Mouse (Mus musculus): ENCODE measurements around the gene Edf1.

Gene Edf1

DNA sequence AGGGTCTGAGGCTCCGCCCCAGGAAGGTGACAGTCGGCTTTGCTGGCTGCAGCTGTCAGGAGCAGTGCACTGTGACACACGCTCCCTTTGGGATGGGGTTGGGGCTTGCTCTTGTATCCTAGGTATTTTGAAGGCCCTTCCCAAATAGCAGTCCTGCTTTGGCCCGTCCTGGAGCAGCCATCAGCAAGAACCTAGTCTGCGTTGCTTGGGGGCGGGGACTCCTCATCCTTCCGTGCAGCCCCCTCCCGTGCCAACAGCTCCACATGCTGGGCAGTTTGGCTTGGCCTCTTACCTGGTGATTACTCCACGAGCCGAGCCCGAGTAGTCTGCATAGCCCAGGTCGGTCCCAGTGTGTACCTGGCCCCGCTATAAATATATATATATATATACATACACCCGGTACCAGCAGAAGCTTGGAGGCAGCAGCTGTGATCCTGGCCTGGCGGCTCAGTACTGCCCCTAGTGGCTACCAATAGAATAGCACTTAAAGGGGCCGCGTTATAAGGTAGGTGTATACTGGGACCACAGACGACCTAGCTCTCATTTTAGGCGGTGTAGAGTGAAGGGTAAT, 23.7 kb downstream of the Edf1 start, which contains the start of gene Ajm1:
TSS of gene Ajm1 (minus strand) at position 464 of the 571 bp plus-strand sequence.
- in situ Hi-C loops (cut with MboI, MseI): no loop called here

DNA sequence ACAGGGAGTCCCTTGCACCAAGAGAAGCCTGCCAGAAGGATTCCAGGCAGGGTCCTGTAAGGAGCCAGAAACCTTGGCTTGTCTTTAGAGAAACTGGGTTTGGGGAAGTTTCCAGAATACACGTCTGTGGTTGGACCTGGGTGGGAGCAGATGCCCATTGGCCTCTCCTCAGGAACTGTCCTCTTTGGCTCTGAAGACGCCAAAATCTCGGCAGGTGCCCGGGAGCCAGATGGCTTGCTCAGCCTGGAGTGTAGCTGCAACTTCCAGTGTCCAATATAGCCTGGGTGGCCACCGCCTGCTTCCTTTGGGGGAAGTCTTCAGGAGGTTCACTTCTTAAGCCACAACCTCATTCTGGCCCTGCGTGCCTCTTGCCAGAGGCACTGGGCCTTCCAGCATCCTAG, 24.3 kb downstream of the Edf1 start:
- in situ Hi-C loops (cut with MboI, MseI): no loop called here

DNA sequence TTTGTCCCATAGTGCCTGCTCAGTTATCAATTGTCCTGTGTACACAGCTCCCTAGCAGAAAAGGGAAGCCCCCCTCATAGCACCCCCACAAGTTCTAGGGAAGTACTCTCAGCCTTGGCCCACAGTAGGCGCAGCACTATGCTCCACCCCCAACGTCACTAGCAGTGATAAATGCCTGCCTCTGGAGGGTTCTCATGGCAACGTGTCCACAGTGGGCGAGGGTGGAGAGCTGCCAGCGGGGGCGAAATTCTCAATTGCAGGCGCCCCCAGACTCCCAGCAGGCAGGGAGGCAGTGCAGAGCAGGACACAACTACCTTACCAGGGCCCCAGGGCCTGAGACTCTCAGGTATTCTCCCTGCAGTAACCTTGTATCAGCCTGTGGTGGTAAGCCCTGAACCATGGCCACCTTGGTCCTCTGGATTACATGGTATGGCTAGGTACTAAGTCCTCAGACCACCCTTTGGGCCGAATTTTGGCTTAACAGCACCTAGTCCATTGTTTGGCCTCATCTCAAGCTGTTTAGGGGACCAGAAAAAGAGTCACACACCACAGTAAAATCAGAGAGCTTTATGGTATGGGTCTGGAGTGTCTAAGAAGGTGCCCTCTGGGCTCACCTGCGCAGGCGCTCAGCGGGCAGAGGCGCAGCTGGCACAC, 24.9 kb downstream of the Edf1 start:
- in situ Hi-C loops (cut with MboI, MseI): no loop called here

DNA sequence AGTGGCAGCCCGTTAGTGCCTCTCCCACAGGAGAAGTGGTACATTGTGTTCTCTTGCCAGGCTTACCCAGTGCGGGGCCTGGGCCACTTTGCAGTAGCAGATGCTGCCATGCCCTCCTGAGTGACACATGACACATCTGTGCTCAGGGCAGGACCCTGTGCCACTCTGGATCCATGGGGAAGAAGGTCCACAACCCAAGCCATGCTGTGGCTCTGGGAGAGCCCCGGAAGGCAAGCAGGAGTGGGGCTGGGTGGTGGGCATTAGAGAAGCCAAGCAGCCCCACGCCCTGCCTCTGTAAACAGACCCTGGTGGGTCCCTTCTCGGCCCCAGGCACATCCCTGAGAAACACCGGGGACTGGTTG, 25.5 kb downstream of the Edf1 start:
- in situ Hi-C loops (cut with MboI, MseI): no loop called here

- in situ Hi-C loops (cut with MboI, MseI): no loop called here
These were observed 25.9 kb downstream of the Edf1 start for GRCm38 (mm10) chr2:25583571-25583970.

DNA sequence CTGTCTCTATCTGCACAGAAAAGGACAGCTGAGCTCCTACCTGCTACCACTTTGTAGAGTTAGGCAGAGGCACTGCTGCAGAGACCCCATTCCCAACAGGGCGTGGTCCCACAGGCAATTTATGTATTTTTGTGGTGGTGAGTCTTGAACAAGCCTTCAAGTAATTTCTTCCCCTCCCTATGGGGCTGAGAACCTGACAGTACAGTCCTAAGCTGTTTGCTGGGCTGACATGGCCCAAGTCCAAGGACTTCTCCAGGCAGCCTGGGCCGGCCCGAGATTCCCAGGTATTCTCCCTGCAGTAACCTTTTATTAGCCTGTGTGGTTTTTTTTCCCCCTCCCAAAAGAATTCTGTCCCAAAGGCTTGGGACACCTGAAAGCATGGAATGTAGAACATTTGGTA, 26.5 kb downstream of the Edf1 start:
- in situ Hi-C loops (cut with MboI, MseI): no loop called here

DNA sequence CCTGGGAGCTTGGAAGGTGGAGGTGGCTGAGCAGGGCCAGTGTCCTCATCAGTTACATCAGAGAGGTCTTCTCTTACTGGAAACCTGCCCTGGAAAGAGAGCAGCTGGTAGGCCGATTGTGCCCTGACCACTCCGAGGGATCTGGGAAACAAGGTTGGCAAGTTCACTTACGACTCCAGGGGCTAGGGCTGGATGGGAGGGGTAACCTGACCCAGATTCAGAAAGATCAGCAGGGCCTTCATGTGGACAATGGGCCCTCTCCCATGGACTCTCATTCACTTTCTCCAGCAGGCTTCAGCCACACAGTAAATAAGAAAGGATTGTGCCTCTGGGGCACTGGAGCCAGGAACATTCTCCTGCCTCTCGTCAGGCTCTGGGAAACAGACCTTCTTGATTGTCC, 27.2 kb downstream of the Edf1 start:
- in situ Hi-C loops (cut with MboI, MseI): no loop called here

- in situ Hi-C loops (cut with MboI, MseI): no loop called here
These were observed 28.0 kb downstream of the Edf1 start for GRCm38 (mm10) chr2:25585601-25586000.

DNA sequence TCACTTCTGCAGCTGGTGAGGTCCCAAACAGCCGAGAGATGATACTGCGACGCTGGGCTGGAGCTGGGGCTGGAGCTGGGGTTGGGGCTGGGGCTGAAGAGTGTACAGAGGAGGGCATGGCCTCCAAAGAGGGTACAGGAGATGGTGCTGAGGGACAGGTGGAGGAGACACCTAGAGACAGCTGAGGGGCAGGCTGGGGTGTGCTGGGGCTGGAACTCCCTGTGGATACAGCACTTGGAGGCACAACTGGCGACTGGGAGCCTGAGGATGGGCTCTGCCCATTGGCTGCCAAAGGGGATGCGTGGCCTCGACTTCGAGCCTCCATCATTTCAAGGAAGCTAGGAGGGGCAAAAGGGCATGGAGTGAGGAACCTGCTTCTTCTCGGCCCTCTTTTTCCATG, 29.6 kb downstream of the Edf1 start:
- in situ Hi-C loops (cut with MboI, MseI): no loop called here

DNA sequence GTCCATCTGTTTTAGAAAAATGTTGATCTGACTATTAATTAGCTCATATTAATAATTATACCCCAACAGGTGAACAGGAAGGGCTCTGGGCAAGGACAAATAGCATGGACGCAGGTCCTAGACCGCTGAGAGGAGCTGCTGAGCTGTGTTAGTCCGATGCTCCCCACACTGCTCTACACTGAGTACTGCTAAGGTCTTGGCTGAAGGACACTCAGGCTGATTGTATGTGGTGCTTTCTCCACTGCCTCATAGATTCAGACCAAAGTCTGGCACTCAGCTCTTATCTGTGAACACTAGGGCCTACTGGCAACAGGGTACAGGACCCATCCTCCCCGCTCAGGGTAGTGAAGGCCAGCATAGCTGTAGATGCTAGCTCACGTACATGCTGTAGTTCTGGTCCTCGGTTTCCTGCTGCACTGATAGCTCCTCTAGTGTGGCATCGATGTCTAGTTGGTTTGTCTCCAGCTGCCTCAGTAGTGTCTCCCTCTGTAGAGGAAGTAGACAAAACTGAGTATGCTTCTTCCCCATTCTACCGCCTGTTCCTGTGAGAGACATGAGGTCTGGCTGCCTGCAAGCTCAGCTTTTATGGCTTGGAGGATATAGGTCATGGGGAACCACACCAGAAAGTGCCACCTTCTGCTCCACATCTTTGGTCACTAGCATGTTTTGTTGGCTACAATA, 30.7 kb downstream of the Edf1 start:
- in situ Hi-C loops (cut with MboI, MseI): no loop called here

DNA sequence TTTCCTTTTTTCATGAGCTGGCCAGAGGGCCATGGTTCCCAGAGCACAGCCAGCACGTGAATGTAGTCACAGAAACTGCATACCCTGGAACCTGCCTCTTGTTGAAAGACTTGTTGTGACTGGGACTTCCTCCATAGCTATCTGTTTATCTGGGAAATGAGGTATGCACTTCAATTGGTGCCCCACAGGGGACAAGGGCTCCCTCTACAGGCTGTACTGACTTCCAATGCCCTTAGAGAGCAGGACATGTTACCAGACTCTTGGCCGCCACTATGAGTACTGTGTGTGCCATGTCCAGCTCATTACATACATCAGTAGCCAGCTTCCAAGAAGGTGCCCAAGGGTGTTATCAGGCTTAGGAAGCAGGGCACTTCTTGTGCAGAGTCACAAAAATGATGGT, 34.2 kb downstream of the Edf1 start:
- in situ Hi-C loops (cut with MboI, MseI): no loop called here

- in situ Hi-C loops (cut with MboI, MseI): no loop called here
These were observed 39.3 kb downstream of the Edf1 start for GRCm38 (mm10) chr2:25596765-25597510.

DNA sequence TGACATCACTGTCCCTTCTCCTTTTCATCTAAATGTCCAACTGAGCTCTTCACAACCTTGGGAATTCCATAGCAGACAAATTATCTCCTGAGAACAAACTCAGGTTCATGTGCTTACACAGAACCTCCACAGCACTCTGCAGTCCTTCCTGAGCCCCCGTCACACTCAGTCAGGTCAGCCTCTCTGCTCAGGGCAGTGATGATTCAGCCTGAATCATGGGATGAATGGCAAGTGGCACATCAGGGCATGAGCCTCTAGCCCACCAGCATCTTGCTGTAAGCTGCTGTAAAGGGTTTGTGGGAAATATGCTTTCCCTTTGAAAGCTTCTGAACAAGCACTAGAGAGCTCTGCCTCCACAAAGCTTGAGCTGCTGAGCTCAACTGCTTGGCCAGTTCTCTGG, 41.1 kb downstream of the Edf1 start:
- in situ Hi-C loops (cut with MboI, MseI): no loop called here

DNA sequence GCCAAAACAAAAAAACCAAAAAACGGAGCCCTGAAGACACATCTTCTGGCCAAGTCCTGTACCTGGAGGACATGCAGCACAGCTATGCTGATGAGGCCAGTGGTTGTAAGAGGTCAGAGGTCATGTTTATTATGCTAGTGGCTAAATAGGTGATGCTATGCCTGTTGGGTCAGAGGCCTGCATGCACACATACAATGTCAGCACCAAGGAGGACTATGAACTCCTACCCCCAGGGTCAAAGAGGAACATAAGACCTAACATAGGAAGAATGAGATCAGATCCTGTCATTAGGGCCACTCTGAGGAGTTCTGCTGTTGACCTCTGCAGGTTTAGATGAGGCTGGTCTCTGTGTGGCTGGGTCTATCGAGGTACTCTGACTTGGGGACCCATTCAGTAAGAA, 42.4 kb downstream of the Edf1 start:
- in situ Hi-C loops (cut with MboI, MseI): no loop called here

DNA sequence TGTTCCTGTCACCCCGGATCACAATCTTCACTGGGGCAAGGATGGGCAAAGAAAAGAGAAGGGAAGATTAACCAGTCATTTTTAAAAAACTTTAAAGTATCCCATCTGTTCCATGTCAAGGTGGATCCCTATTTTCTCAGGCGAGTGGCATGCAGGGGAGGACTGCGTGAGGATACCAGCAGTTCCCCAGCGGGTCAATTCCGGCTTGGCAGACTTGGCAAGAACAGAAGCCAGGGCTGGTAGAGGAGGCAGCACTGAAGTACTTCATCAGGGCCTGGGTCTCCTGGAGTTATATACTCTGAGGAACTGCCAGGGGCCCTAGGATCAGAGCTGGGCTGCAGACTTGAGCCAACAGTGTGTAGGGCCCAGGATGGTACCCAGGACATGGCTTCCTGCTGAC, 44.9 kb downstream of the Edf1 start:
- in situ Hi-C loops (cut with MboI, MseI): no loop called here

GRCm38 (mm10) chr2:25607761-25608622, 50.3 kb downstream of the Edf1 start, which contains the start of gene Rabl6:
Rabl6 (minus strand) TSS chr2:25608521.
- in situ Hi-C loops (cut with MboI, MseI): no loop called here

- in situ Hi-C loops (cut with MboI, MseI): no loop called here
These were observed 51.0 kb downstream of the Edf1 start for GRCm38 (mm10) chr2:25608671-25609070.
